Mouse (Mus musculus) brain, embryonic 18.5 days (tissue): Measurements from ENCODE around the gene Dgkz.

Experiments used
- DNase-seq: peaks from one replicate; pipeline ENCODE4 v3.0.0-alpha.2; 2012; ENCODE audit warnings: low read depth, low spot score

Dgkz gene

GRCm38 (mm10) chr2:91921790-91922570 lies 53.7 kb downstream of the Dgkz start:
- DNase-seq: no peak

GRCm38 (mm10) chr2:91921181-91921789 lies 54.4 kb downstream of the Dgkz start:
- no peak for DNase-seq

GRCm38 (mm10) chr2:91920130-91920529 lies 55.5 kb downstream of the Dgkz start:
- DNase-seq: no peak

GRCm38 (mm10) chr2:91917096-91917495 lies 58.6 kb downstream of the Dgkz start:
- no peak for DNase-seq

GRCm38 (mm10) chr2:91916346-91916977 lies 59.2 kb downstream of the Dgkz start:
- no peak for DNase-seq

GRCm38 (mm10) chr2:91913328-91914110 lies 62.1 kb downstream of the Dgkz start:
- no peak for DNase-seq

GRCm38 (mm10) chr2:91912616-91913015 lies 63.0 kb downstream of the Dgkz start:
- no peak for DNase-seq

- DNase-seq: no peak
Measured at GRCm38 (mm10) chr2:91906141-91906540, 69.5 kb downstream of the Dgkz start.

GRCm38 (mm10) chr2:91904618-91905307 lies 70.9 kb downstream of the Dgkz start:
- no peak for DNase-seq

GRCm38 (mm10) chr2:91903171-91903925 lies 72.3 kb downstream of the Dgkz start:
- DNase-seq: no peak

- DNase-seq: no peak
Measured at GRCm38 (mm10) chr2:91902336-91902735, 73.3 kb downstream of the Dgkz start.

GRCm38 (mm10) chr2:91900431-91900830 lies 75.2 kb downstream of the Dgkz start:
- no peak for DNase-seq

GRCm38 (mm10) chr2:91899141-91899540 lies 76.5 kb downstream of the Dgkz start:
- no peak for DNase-seq

- no peak for DNase-seq
Measured at GRCm38 (mm10) chr2:91897968-91898367, 77.7 kb downstream of the Dgkz start.

- no peak for DNase-seq
Measured at GRCm38 (mm10) chr2:91895401-91895800, 80.3 kb downstream of the Dgkz start.

GRCm38 (mm10) chr2:91894716-91895115 lies 80.9 kb downstream of the Dgkz start:
- DNase-seq: no peak

GRCm38 (mm10) chr2:91884616-91885015 lies 91.0 kb downstream of the Dgkz start:
- DNase-seq: no peak

GRCm38 (mm10) chr2:91883961-91884360 lies 91.7 kb downstream of the Dgkz start:
- no peak for DNase-seq
